Mouse (Mus musculus): Measurements from ENCODE around the gene Tmem126a.

Gene Tmem126a

DNA sequence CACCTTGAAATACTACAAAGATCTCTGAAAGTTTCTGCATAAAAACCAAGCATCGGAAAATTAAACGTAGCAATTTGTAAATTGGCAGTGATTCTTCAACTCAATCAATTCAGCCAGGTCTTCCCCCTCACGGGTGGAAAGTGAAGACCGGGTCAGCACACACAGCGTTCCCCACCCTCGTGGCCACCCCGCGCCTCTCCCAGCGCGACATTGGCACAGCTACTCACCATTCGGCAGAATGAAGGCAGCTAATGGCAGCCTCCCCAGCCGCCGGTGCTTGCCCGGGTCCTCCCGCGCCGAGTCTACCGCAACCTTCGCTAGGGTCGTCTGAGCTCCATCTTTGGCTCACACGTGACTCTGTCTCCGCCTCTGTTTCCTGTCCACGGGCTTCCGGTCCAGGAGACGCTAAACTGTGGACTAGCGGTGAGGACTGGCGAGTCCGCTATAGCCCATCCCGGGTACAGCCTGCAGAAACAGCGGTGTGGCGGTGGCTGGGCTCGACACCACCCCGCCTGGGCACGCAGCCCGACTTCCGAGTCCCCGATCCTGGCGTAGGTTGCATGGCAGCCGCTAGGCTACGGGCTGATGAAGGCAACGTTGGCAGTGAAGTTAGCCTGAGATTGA is at the start of gene Tmem126a:
Gene Tmem126a (minus strand): TSS at position 385 of the 624 bp plus-strand sequence.
- peak; percentile 83 for DNase-seq (ENCODE audit: low spot score)

DNA sequence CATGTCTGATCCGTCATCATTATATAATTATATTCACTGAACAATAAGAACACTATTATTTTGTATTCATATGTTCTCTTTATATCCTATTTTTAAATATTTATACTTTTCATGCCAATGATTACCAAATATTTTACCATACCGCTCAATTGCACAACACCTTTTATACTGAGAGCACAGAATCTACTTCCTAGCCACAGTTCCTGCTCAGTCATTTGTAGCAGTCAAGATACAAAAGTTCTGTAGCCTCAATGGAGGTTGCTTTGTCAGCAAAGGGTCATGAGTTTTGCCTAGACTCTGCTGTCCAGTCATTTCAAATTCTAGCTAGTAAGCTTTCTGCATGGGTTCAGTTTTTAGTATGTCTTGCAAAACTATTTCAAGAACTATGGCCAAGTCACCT is 25.6 kb upstream of the Tmem126a start:
- DNase-seq (ENCODE audit: low spot score), result no peak

DNA sequence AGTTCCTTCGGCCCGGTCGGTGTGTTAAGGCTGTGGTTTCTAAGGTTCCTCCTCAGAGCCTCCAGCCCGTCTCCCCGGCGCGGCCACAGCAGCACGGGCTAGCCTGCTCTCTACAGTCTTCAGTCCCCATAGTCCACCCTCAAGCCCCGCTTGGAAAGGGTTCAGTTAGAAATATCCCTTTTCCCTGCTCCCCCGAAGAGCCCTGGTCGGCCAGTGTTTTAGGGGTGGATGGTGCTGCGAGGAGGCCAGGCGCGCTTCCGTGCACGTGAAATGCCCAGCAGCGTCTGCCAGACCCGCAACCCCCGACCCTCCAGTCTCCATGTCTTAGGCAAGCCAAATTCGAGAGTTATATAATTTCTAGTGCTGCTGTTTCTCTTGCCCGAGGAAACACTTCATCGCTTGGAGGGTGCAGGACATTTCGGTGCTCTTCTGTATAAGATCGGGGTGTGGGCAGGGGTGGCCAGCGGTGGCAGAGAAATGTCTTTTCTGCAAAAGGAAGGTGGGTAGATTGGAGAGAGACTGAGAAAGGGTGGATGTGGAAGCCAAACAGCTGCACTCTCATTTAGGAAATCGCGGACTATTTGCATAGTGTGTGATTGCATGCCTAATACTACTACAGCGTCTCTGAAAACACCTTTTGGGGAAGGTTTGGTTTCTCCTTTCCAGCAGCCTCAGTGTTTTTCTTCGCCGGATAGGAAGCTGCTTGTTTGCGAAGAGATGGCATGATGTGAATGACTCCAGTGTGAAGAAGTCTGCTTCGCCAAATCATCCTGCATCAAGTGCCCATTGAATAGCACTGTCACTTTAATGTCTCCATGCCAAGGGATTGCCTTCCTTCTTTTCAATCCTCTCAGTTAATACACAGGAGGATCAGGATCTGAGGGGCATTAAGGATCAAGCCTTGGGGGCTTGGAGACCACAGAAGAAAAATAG is 19.6 kb upstream of the Tmem126a start, which contains the start of gene Dlg2:
Gene Dlg2 (plus strand): TSS at position 360 of the 933 bp plus-strand sequence.
- peak; percentile 9 for DNase-seq (ENCODE audit: low spot score)

DNA sequence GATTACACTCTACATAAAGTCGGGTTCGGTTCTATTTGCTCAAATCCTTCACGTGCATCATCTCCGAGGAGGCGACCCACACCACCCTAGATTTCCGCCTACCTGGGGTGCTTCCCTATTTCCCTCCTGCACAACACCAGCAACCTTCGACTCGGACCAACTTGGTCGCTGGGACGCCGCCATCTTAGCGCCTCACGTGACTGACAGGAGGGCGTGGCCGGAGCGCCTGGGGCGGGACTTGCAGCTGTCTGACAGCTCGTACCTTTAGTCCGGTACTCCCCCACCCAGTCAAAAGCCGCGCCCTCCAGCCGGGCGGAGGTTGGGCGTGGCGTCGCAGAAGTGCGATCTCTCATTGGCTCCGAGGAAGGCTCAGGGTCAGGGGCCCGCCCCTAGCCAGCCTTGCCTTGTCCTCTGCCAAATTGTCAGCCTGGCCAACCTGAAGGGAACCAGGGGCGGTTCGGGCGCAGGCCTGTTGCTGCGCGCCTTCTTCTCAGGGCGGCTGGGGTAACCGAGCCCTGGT is 18.8 kb upstream of the Tmem126a start, which contains the start of gene Tmem126b:
Gene Tmem126b (minus strand): TSS at position 209 of the 520 bp plus-strand sequence.
- DNase-seq (ENCODE audit: low spot score), result peak; percentile 99

DNA sequence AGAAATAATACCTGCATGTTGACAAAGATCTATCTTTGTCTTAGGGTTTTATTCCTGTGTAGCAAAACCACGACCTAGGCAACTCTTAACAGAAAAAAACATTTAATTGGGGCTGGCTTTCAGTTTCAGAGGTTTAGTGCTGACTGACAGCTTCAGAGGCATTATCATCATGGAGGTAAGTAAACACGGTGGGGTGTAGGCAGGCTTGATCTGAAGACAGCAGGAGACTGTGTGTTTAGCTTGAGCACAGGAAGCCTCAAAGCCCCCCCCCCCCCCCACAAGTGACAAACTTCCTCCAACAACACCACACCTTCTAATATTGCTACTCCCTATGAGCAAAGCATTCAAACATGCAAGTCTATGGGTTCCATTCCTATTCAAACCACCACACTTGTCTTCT is 16.5 kb upstream of the Tmem126a start:
- DNase-seq (ENCODE audit: low spot score), result no peak

DNA sequence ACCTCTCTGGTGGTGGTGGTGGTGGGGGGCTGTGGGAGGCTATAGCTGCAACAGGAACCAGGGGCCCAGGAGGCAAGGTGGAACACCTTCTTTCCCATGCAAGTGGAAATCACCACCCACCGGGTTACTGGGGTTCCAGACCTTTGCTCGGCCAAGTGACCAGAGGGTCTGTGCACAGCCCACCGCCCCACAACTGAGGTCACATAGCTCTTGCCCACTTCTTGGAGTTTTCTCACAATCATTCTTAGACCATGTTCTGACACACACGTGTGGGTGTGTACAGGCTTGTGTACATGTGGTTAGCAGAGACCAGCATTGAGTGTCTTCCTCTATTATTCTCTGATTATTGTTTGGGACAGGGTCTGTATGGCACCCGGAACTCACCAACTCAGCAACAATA is 4.4 kb upstream of the Tmem126a start:
- DNase-seq (ENCODE audit: low spot score), result no peak

DNA sequence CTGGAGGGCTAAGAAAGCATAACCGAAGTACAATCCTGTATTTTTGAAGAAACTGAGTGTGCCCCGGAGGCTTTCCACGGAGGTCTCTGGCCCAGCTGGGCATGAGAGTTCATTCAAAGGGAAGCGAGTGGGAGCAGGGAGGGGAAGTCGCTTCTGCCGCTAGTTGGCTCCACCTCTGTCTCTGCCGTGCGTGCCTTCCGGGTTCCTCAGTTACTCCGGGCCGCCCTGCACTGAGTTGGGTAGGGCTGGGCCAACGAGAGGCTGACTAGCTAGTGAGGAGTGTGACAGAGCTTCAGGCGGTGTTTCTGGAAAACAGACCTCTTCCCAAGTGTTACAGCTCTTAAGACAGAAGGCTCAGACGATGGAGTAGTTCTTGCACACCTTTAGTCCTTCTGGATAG is 3.9 kb upstream of the Tmem126a start:
- DNase-seq (ENCODE audit: low spot score), result no peak

DNA sequence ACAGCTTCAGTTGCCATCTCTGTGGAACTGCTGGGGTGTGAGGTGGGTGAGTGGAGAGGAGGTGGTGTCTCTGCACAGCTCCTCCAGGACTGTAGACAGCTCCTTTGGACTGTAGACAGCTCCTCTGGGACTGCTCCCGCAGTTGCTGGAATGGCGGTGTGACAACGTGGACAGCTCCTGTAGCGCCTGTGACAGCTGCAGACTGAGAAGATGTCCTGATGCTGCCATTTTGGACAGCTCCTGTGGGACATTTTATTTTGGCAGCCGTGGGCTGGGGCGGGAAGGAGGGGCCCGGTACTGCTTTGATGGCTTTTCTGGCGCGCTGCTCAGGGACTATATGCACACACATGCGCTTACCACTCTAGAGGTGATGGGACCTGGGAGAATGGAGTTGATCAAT is 3.3 kb upstream of the Tmem126a start:
- DNase-seq (ENCODE audit: low spot score), result no peak

DNA sequence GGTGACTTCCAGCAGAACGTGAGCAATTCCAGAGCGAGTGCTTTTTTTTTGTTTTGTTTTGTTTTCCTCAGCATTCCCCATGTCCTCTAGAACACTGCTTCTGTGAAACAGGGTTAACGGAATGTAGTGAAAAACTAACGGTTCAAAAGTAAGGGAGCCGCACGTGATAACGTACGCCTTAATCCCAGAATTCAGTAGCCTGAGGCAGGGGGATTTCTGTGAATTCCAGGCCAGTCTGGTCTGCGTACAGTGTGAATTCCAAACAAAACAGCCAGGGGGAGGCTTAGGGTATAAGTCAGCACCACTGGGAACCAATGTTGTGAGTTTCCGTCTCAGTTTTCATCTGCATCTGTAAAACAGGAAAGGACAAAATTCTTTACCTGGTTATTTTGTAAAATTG is 488 bp upstream of the Tmem126a start:
- DNase-seq (ENCODE audit: low spot score), result no peak

DNA sequence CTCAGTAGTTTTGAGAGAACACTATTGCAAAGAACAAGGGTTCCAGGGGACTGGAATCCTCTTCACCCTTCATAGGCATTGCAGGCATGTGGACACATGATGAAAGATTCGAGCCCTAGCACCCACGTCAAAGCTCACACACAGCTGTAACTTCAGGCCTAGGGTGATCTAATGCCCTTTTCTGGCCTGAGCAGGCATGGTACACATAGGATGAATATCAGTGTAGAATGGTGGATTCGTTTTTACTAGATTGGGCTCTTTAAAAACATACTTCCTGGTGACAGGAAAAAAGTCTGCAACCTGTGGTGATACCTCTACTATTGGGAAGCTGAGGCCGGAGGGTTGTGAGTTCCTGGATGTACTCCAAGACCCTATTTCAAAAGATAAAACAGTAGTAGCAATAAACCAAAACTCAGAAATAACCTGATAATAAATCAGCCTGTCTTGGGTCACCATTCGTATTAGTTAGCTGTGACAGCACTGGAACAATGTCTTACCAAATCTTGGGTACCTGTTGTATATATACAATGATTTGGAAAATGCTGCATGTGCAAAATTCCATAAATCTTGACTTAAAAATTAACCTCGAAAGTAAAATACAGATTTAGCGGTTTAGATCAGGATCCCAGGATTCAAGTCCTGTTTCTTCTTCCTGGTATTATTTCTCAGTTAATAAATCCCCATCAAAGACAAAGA is 732 bp downstream of the Tmem126a start:
- no peak for DNase-seq (ENCODE audit: low spot score)

DNA sequence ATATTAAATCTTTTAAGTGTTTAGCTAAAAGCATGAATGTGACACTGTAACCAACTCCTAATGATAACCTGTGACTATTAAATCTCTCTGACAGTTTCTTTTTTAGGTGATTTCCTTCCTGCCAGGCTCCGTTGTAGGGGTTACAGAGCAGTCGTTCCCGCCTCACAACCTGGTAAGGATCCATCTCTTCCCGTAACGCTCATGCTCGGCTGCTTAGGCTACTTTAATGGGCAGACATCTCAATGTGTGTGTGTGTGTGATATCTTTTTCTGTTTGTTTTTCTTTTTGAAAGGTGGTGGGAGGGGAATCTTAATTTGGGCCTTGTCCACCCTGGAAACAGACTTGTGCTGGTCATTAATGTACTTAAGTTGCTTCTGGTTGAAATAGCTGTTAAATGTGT is 12.8 kb downstream of the Tmem126a start:
- no peak for DNase-seq (ENCODE audit: low spot score)

DNA sequence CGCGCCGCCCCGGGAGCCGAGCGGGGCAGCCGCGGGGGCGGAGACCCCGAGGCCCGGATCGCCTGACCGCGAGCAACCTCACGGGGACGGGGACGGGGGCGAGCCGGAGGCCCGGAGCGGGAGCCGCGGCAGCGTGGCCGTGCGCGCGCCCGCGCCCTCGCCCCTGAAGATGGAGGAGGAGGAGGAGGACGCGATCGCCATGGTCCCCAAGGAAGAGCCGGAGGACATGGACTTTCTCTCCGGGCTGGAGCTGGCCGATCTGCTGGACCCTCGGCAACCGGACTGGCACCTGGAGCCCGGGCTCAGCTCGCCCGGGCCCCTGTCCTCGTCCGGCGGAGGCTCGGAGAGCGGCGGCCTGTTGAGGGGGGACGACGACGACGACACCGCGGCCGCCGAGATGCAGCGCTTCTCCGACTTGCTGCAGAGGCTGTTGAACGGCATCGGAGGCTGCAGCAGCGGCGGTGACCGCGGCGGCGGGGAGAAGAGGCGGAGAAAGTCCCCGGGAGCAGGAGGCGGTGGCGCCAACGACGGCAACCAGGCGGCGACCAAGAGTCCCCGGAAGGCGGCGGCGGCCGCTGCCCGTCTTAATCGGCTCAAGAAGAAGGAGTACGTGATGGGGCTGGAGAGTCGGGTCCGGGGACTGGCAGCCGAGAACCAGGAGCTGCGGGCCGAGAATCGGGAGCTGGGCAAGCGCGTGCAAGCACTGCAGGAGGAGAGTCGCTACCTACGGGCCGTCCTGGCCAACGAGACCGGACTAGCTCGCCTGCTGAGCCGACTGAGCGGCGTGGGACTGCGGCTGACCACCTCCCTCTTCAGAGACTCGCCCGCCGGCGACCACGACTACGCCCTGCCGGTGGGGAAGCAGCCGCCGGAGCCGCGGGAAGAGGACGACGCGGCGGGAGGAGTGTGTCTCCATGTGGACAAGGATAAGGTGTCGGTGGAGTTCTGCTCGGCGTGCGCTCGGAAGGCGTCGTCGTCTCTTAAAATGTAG is 13.6 kb downstream of the Tmem126a start:
- DNase-seq (ENCODE audit: low spot score), result peak; percentile 59

DNA sequence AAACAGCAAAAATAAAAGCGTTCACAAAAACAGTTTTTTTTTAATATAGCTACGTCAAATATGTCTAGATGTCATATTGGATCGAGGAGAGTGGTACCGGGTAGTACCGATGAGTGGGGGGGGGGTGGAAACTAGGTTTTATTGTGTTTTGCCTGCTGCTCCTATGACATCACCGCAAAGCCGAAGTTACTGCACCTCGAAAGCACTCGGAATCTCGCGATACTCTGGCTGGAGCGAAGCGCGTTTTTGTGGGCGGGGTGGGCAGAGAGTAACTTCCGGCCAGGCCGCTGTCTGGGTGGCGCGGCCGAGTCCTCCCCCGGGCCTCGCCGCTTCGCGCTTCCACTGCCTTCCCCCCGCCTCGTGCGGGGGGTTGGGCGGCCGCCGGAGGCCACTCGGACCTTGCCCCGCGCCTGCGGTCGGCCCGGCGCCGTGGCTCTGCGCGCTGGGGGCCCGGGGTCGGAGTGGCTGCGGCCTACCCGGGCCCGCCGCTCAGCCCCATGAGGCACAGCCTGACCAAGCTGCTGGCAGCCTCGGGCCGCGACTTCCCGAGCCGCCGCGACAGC is 14.4 kb downstream of the Tmem126a start, which contains the start of gene Crebzf:
Gene Crebzf (plus strand): TSS at position 212 of the 563 bp plus-strand sequence.
- DNase-seq (ENCODE audit: low spot score), result peak; percentile 96

DNA sequence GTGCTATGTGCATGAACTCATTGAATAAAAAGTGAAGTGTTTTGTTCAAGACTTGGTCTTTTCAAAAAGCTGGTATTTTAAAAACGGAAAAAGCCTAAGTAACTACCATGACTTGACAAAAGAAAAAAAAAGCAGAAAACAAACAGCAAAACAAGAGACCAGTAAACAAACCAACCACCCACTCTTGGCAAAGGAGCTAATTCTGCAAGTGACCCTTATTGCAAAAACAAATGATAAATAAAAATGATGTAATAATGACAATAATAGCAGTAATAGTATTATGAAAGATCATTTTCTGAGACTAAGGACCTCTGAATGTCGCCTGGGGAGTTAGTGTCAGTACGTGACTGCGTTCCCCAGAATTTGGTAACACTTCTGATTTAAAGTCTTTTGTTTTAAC is 15.0 kb downstream of the Tmem126a start:
- DNase-seq (ENCODE audit: low spot score), result no peak

DNA sequence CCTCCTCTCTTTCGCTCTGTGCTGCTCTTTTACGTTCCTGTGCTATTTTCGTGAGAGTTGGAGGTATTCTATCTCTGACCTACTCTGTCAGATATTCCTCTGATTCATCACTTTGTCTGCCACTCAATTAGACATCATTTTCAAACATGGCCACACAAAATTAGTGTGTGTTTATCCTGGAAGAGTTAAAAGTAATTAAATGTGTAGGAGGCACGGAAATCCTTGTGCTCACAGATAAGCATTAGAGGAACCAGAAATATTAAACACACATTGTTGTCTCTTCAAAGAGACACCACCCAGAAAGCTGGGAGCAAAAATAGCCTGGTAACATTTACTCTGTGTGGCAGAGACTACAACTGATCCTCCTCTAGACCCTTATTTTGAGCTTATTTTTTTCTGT is 17.0 kb downstream of the Tmem126a start:
- no peak for DNase-seq (ENCODE audit: low spot score)

DNA sequence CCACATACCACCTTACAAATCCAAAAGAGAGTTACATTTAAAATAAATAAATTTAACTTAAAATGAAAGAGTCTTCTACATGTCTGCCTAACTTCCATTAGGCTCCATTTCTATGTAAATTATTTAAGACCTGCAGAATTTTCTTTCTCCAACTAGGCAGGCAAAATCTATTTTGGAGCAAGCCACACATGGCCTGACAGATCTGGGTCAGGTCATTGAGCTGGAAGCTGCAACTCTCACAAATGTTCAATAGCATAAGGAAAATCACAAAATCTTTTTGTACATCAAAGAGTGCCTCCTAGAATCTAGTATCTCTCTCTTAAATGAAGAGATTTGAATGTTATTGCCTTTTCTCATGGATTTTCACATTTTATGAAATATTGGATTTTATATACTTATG is 24.8 kb downstream of the Tmem126a start:
- DNase-seq (ENCODE audit: low spot score), result no peak

DNA sequence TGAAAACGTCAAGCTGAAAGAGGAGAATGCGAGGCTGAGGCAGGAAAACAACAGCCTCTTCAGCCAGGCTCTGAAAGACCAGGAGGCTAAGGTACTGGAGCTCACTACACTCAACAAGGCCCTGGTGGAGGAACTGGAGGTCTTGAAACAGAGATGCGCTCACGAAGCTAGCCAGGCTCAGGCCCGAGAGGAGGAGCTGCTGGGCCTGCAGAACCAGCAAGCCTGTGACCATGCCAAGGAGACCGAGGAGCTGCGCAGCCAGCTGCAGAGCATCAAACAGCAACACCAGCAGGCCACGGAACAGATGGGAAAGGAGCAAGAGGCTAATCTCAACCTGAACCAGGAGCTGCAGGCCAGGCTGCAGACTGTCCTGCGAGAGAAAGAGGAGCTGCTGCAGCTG is 30.0 kb downstream of the Tmem126a start:
- peak; percentile 6 for DNase-seq (ENCODE audit: low spot score)

DNA sequence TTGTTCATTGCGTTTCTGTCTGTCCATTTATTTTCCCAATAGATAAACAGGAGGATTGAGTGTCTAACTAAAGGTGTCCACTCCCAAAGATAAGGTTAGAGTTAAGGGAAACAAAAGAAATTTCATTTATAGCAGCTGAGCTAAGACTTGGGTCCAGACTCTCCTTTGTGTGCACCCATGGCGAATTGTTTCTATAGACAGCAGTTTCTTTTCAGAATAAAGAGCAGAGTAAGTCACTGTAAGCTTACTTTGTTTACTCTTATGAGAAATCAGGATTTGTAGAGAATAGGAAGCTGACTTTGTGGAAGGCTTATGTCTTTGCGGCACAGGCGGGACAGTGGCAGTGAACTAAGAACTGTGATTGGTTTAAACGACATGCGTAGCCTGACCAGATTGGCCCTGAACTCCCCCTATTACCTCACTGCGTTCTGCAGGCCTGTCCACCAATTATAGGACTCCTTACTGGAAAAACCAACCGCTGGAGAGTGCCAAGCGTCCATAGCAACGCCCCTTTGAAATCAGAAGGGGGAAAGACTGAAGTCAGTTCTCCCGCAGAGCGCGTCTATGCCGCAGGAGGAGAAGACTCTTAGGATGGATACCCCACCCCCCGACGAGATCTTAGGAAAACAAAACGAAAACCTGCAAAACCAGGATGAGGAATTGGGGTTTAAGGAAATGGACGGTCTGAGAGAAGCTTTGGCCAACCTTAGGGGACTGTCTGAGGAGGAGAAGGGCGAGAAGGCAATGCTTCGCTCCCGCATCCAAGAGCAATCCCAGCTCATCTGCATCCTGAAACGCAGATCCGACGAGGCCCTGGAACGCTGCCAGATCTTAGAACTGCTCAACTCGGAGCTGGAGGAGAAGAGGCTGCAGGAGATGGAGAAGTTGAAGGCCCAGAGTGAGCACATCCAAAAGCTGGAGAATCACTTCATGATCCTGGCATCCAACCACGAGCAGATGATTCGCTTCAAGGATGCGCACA is 30.7 kb downstream of the Tmem126a start, which contains the start of gene Ccdc89:
Gene Ccdc89 (plus strand): TSS at position 558 of the 982 bp plus-strand sequence.
- peak; percentile 79 for DNase-seq (ENCODE audit: low spot score)

DNA sequence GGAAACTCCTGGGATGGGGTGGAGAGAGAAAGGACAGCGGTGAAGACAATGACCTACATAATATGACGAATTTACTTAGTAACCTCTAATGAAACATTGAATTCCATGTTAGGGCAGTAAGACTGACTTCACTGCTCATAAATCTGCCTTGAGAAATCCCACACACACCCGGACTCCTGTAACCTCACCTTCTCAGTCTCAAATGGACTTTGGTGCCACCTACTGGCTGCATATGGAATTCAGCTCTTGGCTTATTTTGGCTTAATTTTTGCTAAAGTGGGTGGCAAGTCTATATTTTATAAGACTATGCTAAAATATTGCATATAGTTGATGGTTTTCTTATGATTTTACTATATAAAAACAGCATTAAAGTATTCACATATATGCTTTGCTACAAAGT is 47.1 kb downstream of the Tmem126a start:
- no peak for DNase-seq (ENCODE audit: low spot score)
